8 mouse cellular contexts compared by ENCODE assay signal in genomic region chr7:137436901-137437300, GRCm38 (mm10). TPM values are rescaled to one million over a fixed set of nuclear protein-coding genes. Genes with fewer than 3 reads are reported as not detected.
DNase-seq lines count a peak whose midpoint lies in the region; ATAC-seq and TF ChIP-seq lines count a peak whose summit lies in the region.

No protein-coding gene starts in this region.

- no peak for TF ChIP-seq CTCF in ES-Bruce4 (IDR thresholded peaks at IDR 0.05; ENCODE audit: low read depth, low read length)

- H3K4me1 ChIP-seq in heart, embryonic 10.5 days = peaks cover 14% of the 10 kb centered on the region
- no peaks in the 10 kb centered on the region for H3K4me1 ChIP-seq in ES-Bruce4 (ENCODE audit: control insufficient read depth, insufficient read depth, low read length)
- peaks cover 11% of the 10 kb centered on the region for H3K4me1 ChIP-seq in forebrain, embryonic 14.5 days (ENCODE audit: control insufficient read depth, insufficient read depth, low read length)
- peaks cover 37% of the 10 kb centered on the region for H3K4me1 ChIP-seq in liver, embryonic 12.5 days

- peak overlapping the region; percentile 95 for H3K27ac ChIP-seq in heart, embryonic 10.5 days
- H3K27ac ChIP-seq in ES-Bruce4 (ENCODE audit: insufficient read depth, low read length) = peak overlapping the region; percentile 88
- peak overlapping the region; percentile 87; the same call in 1 of the 2 replicates for H3K27ac ChIP-seq in forebrain, embryonic 14.5 days (ENCODE audit: low read depth, low read length)
- no peak overlapping the region; the same call in 1 of the 2 replicates for H3K27ac ChIP-seq in liver, embryonic 12.5 days

- no peak overlapping the region for H3K9ac ChIP-seq in ES-Bruce4 (ENCODE audit: low read depth, poor library complexity, severe bottlenecking)
- H3K9ac ChIP-seq in forebrain, embryonic 14.5 days (ENCODE audit: low read length) = peak overlapping the region; percentile 95; the same call in 1 of the 2 replicates
- no peak overlapping the region for H3K9ac ChIP-seq in liver, embryonic 12.5 days

- peak overlapping the region; percentile 92 for H3K4me3 ChIP-seq in heart, embryonic 10.5 days
- H3K4me3 ChIP-seq in ES-Bruce4 (ENCODE audit: low read depth, low read length) = no peak overlapping the region
- H3K4me3 ChIP-seq in forebrain, embryonic 14.5 days (ENCODE audit: low read depth, low read length) = peak overlapping the region; percentile 96; the same call in 1 of the 2 replicates
- H3K4me3 ChIP-seq in liver, embryonic 12.5 days = peak overlapping the region; percentile 84; the same call in 1 of the 2 replicates

- WGBS in heart, embryonic 10.5 days = 70% methylated on average over 6 of the region's 6 CpGs
- 82% methylated on average over 6 of the region's 6 CpGs for WGBS in forebrain, embryonic 14.5 days
- WGBS in liver, embryonic 12.5 days (ENCODE audit: insufficient replicate concordance) = 63% methylated on average over 6 of the region's 6 CpGs

- peak; percentile 2; the same call in 1 of the 2 replicates for ATAC-seq in forebrain, embryonic 14.5 days
- peak; percentile 2; the same call in 1 of the 2 replicates for ATAC-seq in liver, embryonic 12.5 days

- TF ChIP-seq POLR2A in ES-Bruce4 (IDR thresholded peaks at IDR 0.05; ENCODE audit: insufficient read depth, low read length) = no peak

- no peak for DNase-seq in heart, embryonic 10.5 days (ENCODE audit: low spot score)
- no peak for DNase-seq in heart, adult 18-20 months
- DNase-seq in forebrain, embryonic 14.5 days (ENCODE audit: low spot score) = peak; percentile 6
- DNase-seq in adrenal gland, adult 8-10 months = no peak
- no peak for DNase-seq in gastrocnemius, adult 8-10 months (ENCODE audit: low spot score in 2 of 2)
- DNase-seq in thymus, postnatal 10 days (ENCODE audit: low spot score in 2 of 2) = no peak

- H3K36me3 ChIP-seq in heart, embryonic 10.5 days = 0 out of 2 replicates have a peak, but pooled peaks cover 3% of the 10 kb centered on the region
- H3K36me3 ChIP-seq in ES-Bruce4 (ENCODE audit: control insufficient read depth, insufficient read depth, low read length, poor library complexity, severe bottlenecking) = no peaks in the 10 kb centered on the region
- H3K36me3 ChIP-seq in forebrain, embryonic 14.5 days (ENCODE audit: control insufficient read depth, insufficient read depth, low read length) = no peaks in the 10 kb centered on the region
- no peaks in the 10 kb centered on the region for H3K36me3 ChIP-seq in liver, embryonic 12.5 days

- H3K9me3 ChIP-seq in heart, embryonic 10.5 days = no peaks in the 10 kb centered on the region
- no peaks in the 10 kb centered on the region for H3K9me3 ChIP-seq in ES-Bruce4 (replicated peaks; ENCODE audit: control insufficient read depth, insufficient read depth, low read length, poor library complexity, severe bottlenecking)
- no peaks in the 10 kb centered on the region for H3K9me3 ChIP-seq in forebrain, embryonic 14.5 days (replicated peaks; ENCODE audit: control insufficient read depth, low read length)
- no peaks in the 10 kb centered on the region for H3K9me3 ChIP-seq in liver, embryonic 12.5 days (replicated peaks)

- no peak for TF ChIP-seq EP300 in ES-Bruce4 (IDR thresholded peaks at IDR 0.05; ENCODE audit: insufficient read depth, low read depth, low read length)

- peak overlapping the region; percentile 72 for H3K4me2 ChIP-seq in forebrain, embryonic 14.5 days (ENCODE audit: low read length)
- peak overlapping the region; percentile 85 for H3K4me2 ChIP-seq in liver, embryonic 12.5 days

- H3K27me3 ChIP-seq in heart, embryonic 10.5 days (ENCODE audit: insufficient read depth, poor library complexity, severe bottlenecking) = no peaks in the 10 kb centered on the region
- H3K27me3 ChIP-seq in ES-Bruce4 (ENCODE audit: control insufficient read depth, insufficient read depth, low read length, poor library complexity, severe bottlenecking) = no peaks in the 10 kb centered on the region
- H3K27me3 ChIP-seq in forebrain, embryonic 14.5 days (replicated peaks; ENCODE audit: control insufficient read depth, insufficient read depth, low read length) = no peaks in the 10 kb centered on the region
- no peaks in the 10 kb centered on the region for H3K27me3 ChIP-seq in liver, embryonic 12.5 days (replicated peaks)

RNA-seq across cellular contexts. Expression of gene Glrx3, which starts 0.5 kb away (rescaled TPM):
- 207 and 240 TPM in 2 replicates for polyA plus RNA-seq in heart, embryonic 10.5 days (2016; fragmentation: Nextera tagmentation; extraction: Ambion mirVana)
- 100 to 1,000 TPM; 136 to 144 TPM for total RNA-seq in heart, adult 18-20 months (2021)
- polyA plus RNA-seq in ES-Bruce4 (2011; ENCODE audit: insufficient read depth, insufficient read length, low read depth, missing spikeins) = 272 and 274 TPM in 2 replicates
- polyA plus RNA-seq in forebrain, embryonic 14.5 days (2014; fragmentation: Nextera tagmentation; extraction: Ambion mirVana) = 312 and 339 TPM in 2 replicates
- polyA plus RNA-seq in liver, embryonic 12.5 days (2016; fragmentation: Nextera tagmentation; extraction: Ambion mirVana) = 131 and 132 TPM in 2 replicates
- 100 to 1,000 TPM in 1 of 4 experiments, 10 to 100 TPM in 3; 81.5 to 105 (median 87.5) TPM for total RNA-seq in adrenal gland, adult 8-10 months (2022)
- 100 to 1,000 TPM; 122 to 152 (median 140) TPM for total RNA-seq in gastrocnemius, adult 8-10 months (2022)

RNA-seq across cellular contexts. Expression of gene 9430038I01Rik, which starts 26.3 kb away (rescaled TPM):
- polyA plus RNA-seq in heart, embryonic 10.5 days (2016; fragmentation: Nextera tagmentation; extraction: Ambion mirVana) = 18.0 and 19.8 TPM in 2 replicates
- 1 to 10 TPM; 6.9 to 7.3 TPM for total RNA-seq in heart, adult 18-20 months (2021)
- polyA plus RNA-seq in ES-Bruce4 (2011; ENCODE audit: insufficient read depth, insufficient read length, low read depth, missing spikeins) = 11.8 and 11.9 TPM in 2 replicates
- polyA plus RNA-seq in forebrain, embryonic 14.5 days (2014; fragmentation: Nextera tagmentation; extraction: Ambion mirVana) = 8.9 and 10.6 TPM in 2 replicates
- polyA plus RNA-seq in liver, embryonic 12.5 days (2016; fragmentation: Nextera tagmentation; extraction: Ambion mirVana) = 9.3 and 12.1 TPM in 2 replicates
- total RNA-seq in adrenal gland, adult 8-10 months (2022) = 10 to 100 TPM; 11.6 to 17.1 (median 12.0) TPM
- total RNA-seq in gastrocnemius, adult 8-10 months (2022) = 1 to 10 TPM; 3.0 to 4.9 (median 4.3) TPM
